Mouse (Mus musculus) spleen, adult 2 months (tissue): Measurements from ENCODE around the gene Aff4. TPM values are rescaled to one million over a fixed set of nuclear protein-coding genes. Genes with fewer than 3 reads are reported as not detected.
"Not testable (repeated sequence)": the region's sequence is repeated elsewhere in the genome, so short reads cannot be mapped to it uniquely, and the experiment has no call there.

Experiments
- DNase-seq, 2 experiments: peaks; one replicate each; pipeline versions ENCODE4 v3.0.0 to v3.0.0-alpha.2; 2012 to 2021; ENCODE audit warnings: low spot score in 2 of 2, low read depth in 1 of 2
- H3K27ac ChIP-seq: fragments of 200-500 bp; 2 replicates; pipeline ENCODE4 v1.5.1; 2012; ENCODE audit warnings: low read length, inconsistent platforms; ENCODE audit not compliant: insufficient read depth
- H3K27me3 ChIP-seq: fragments of 200-500 bp; 2 replicates; pipeline ENCODE4 v1.6.1; 2012; ENCODE audit warnings: mild to moderate bottlenecking, moderate library complexity, low read length, inconsistent platforms; ENCODE audit not compliant: control insufficient read depth, insufficient read depth
- H3K36me3 ChIP-seq: fragments of 200-500 bp; 2 replicates; pipeline ENCODE4 v1.6.1; 2012; ENCODE audit warnings: mild to moderate bottlenecking, low read length, inconsistent platforms; ENCODE audit not compliant: control insufficient read depth, insufficient read depth
- H3K4me1 ChIP-seq: fragments of 200-500 bp; 2 replicates; pipeline ENCODE4 v1.6.1; 2011; ENCODE audit warnings: inconsistent platforms; ENCODE audit not compliant: control insufficient read depth, insufficient read depth, insufficient read length
- H3K4me3 ChIP-seq: fragments of 200-500 bp; 2 replicates; pipeline ENCODE4 v1.5.1; 2011; ENCODE audit warnings: mild to moderate bottlenecking, inconsistent platforms; ENCODE audit not compliant: insufficient read depth, insufficient read length; ENCODE audit errors: extremely low read depth
- CTCF ChIP-seq: fragments of 200-500 bp; IDR thresholded peaks from 2 replicates; pipeline ENCODE4 v1.5.1; 2011; ENCODE audit warnings: mild to moderate bottlenecking, inconsistent platforms; ENCODE audit not compliant: insufficient read depth, insufficient read length, insufficient replicate concordance; ENCODE audit errors: extremely low read depth
- POLR2A ChIP-seq: fragments of 200-500 bp; IDR thresholded peaks from 2 replicates; pipeline ENCODE4 v1.6.1; 2011; ENCODE audit warnings: low read depth, low read length, inconsistent platforms
- WGBS: fragments of 180-500 bp; shearing (Covaris S2); methylation state at CpG from one replicate; pipeline ENCODE4 v1.1.7; 2018; 5-methylcytosine and 5-hydroxymethylcytosine counted together
- polyA plus RNA-seq: library from polyadenylated mRNA; depleted of rRNA; stranded (reverse); fragments of >200 nt; gene quantifications from 2 replicates; pipeline ENCODE4 v1.2.3, GENCODE M21; 2012

Gene Aff4
- polyA plus RNA-seq, 1 experiment, result 8.9 TPM

DNA sequence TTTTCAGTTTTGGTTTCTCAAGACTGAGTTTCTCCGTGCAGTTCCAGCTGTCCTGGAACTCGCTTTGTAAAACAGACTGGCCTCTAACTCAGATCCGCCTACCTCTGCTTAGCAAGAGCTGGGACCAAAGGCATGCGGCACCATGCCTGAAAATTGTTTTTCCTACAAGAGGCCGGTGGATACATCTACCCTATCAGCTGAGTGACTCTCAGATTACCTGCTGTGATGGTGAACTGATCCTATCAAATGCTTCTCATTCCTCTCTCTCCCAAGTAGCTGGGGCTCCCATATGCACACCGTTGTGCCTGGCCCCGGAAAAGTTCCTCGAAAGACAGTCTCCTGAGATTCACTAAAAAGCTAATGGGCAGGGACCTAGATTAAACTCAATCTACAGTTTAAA lies 12.9 kb upstream of the Aff4 start:
- H3K36me3 ChIP-seq, result 0 out of 2 replicates have a peak, but pooled peaks cover 2% of the 10 kb centered on the region
- no peak for DNase-seq
- H3K27me3 ChIP-seq, result no peaks in the 10 kb centered on the region
- H3K4me3 ChIP-seq, result no peak overlapping the region
- TF ChIP-seq CTCF (no peak), POLR2A (no peak)
- H3K4me1 ChIP-seq, result peaks cover 4% of the 10 kb centered on the region; the same call in 1 of the 2 replicates
- WGBS, result 87% methylated on average over 8 of the region's 8 CpGs
- no peak overlapping the region for H3K27ac ChIP-seq

DNA sequence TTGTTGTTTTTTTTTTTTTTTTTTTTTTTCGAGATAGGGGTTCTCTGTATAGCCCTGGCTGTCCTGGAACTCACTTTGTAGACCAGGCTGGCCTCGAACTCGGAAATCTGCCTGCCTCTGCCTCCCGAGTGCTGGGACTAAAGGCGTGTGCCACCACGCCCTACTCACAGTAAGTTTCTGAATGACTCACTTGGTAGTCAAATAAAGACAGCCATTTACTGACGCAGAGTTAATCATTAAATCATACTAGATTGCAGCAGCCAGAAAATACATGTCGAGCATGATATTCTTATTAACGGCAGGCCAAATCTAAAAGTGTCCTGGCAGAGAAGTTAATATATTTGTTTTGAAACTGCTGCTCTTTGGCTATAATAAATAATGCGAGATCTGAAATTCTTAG lies 9.6 kb upstream of the Aff4 start:
- not testable (repeated sequence) for H3K36me3 ChIP-seq, H3K27me3 ChIP-seq, H3K27ac ChIP-seq, H3K4me3 ChIP-seq, DNase-seq
- 85% methylated on average over 10 of the region's 10 CpGs for WGBS
- peaks cover 15% of the 10 kb centered on the region; the same call in 1 of the 2 replicates for H3K4me1 ChIP-seq

GRCm38 (mm10) chr11:53342711-53343110 lies 7.9 kb upstream of the Aff4 start:
- Histone ChIP-seq H3K4me3 (no peak overlapping the region), H3K4me1 (peaks cover 15% of the 10 kb centered on the region; the same call in 1 of the 2 replicates), H3K27ac (peak overlapping the region; percentile 70; the same call in 1 of the 2 replicates), H3K36me3 (no peaks in the 10 kb centered on the region), H3K27me3 (no peaks in the 10 kb centered on the region)
- no peak for TF ChIP-seq CTCF
- TF ChIP-seq POLR2A, result no peak
- 17% methylated on average over 5 of the region's 5 CpGs for WGBS
- peak; percentile 43 to 49 for DNase-seq

- peaks cover 15% of the 10 kb centered on the region for H3K4me1 ChIP-seq
- H3K4me3 ChIP-seq, result no peak overlapping the region
- TF ChIP-seq POLR2A, result no peak
- TF ChIP-seq CTCF, result no peak
- no peak for DNase-seq
- H3K36me3 ChIP-seq, result no peaks in the 10 kb centered on the region
- no peak overlapping the region for H3K27ac ChIP-seq
- no peaks in the 10 kb centered on the region for H3K27me3 ChIP-seq
- WGBS, result 42% methylated on average over 5 of the region's 5 CpGs
These were observed 5.3 kb upstream of the Aff4 start for GRCm38 (mm10) chr11:53345328-53345727.

DNA sequence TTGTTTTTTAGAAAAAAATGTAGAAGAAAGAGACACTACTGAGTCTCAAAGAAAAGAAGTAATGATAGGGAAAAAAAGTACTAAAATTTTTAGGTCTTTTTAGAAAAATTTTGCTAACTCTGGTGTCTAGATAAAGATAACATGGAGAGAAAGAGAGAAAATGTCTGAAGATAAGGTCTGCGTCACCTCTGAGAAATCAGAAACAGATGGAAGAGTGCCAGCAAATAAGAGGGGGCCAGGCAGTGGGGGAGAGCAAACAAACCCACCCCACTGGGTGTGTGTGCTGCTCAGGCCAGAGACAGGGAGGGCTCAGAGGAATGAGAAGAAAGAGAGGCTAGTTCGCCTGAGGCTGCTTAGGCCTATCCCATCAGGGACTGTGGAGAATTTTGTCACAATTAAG lies 4.9 kb upstream of the Aff4 start:
- Histone ChIP-seq H3K27ac (no peak overlapping the region), H3K36me3 (no peaks in the 10 kb centered on the region), H3K27me3 (no peaks in the 10 kb centered on the region), H3K4me1 (peaks cover 15% of the 10 kb centered on the region), H3K4me3 (no peak overlapping the region)
- 83% methylated on average over 2 of the region's 2 CpGs for WGBS
- no peak for TF ChIP-seq POLR2A
- no peak for TF ChIP-seq CTCF
- DNase-seq, result no peak

DNA sequence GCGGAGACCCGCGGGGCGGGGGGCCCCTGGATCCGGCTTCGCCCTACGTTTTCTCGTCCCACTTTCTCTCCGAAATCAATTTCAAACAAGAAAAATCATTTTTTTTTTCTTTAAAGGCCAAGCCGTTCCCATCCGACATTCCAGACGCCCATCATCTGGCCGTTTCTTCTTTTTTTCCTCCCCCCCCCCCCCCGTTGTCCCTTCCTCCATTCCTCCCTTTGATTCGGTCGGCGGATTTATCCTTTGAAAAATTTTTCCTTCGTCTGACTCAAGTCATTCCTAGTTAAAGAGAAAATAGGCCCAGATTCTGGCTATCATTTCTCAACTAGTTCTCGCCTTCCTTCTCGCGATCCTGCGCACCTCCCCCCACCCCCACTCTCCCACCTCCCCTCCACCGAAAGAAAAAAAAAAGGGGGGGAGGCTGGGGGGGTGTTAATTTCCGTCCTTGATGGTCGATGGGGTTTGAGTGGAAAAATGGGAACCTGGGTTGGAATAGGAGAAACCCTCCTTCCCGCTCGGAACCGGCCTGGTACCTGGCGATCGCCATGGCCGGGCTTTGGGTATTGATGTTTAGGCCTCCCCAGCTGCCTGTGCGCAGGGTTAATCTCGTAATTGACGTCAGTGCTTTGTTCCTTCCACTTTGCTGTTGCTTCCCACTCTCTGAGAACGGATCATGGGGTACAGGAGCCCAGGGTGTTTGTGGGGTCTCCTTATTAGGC lies 750 bp downstream of the Aff4 start:
- TF ChIP-seq CTCF, result no peak
- no peak for TF ChIP-seq POLR2A
- no peaks in the 10 kb centered on the region; the same call in 1 of the 2 replicates for H3K4me1 ChIP-seq
- DNase-seq, result peak; percentile 44 to 45
- no peaks in the 10 kb centered on the region for H3K27me3 ChIP-seq
- H3K36me3 ChIP-seq, result no peaks in the 10 kb centered on the region; the same call in 1 of the 2 replicates
- H3K4me3 ChIP-seq, result peak overlapping the region; percentile 95
- 1% methylated on average over 35 of the region's 35 CpGs for WGBS
- peak overlapping the region; percentile 98 for H3K27ac ChIP-seq

DNA sequence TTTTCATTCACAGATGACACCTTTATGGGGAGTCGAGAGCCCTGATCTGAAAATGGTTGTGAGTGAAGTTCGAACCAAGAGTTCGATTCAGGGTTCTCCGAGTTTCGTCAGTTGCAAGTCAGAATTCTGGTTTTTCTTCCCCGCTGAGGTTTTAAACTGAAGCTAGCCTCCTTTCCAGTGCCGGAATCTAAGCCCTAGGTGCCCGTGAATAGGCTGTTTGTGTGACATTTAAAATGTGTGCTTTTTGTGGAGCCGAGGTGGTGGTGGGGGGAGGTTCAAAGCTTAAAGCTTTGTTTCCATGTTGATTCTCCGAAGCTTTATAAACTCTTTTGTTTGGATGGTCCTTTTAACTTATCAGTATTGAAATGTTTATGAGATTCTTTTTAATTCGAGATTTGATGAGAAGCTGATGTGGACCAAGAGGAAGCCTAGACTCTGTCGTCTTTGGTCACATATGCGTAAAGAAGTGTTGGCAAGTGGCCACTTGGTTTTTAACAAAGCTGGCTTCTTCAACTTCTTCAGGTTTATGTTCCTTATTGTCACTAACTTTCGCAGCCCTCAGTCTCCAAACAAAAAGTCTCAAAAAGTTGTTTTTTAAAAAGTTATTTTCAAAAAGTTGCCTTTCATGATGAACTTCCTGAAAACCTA lies 1.4 kb downstream of the Aff4 start:
- TF ChIP-seq CTCF (no peak), POLR2A (no peak)
- peak overlapping the region; percentile 24 for H3K27ac ChIP-seq
- peak overlapping the region; percentile 95 for H3K4me3 ChIP-seq

More for the DNA sequence above, 1.4 kb downstream of the Aff4 start:
- Histone ChIP-seq H3K27me3 (no peaks in the 10 kb centered on the region), H3K4me1 (peaks cover under 1% of the 10 kb centered on the region; the same call in 1 of the 2 replicates), H3K36me3 (no peaks in the 10 kb centered on the region; the same call in 1 of the 2 replicates)
- no peak for DNase-seq
- WGBS, result 6% methylated on average over 14 of the region's 14 CpGs
